Mouse (Mus musculus) frontal cortex, adult 2 months (tissue): ENCODE results near the gene Reg2. TPM values are rescaled to one million over a fixed set of nuclear protein-coding genes. Genes with fewer than 3 reads are reported as not detected.
"Not testable (repeated sequence)": the region's sequence is repeated elsewhere in the genome, so short reads cannot be mapped to it uniquely, and the experiment has no call there.

ENCODE experiments used
- DNase-seq, 2 experiments: peaks; one replicate each; pipeline ENCODE4 v3.0.0; 2022; ENCODE audit warnings: low spot score in 1 of 2; ENCODE audit errors: extremely low spot score in 1 of 2
- polyA plus RNA-seq: library from polyadenylated mRNA; depleted of rRNA; stranded (reverse); fragments of >200 nt; gene quantifications from 2 replicates; pipeline ENCODE4 v1.2.3, GENCODE M21; 2012; rRNA removed

Gene Reg2
- not detected in 2 replicates for polyA plus RNA-seq

DNA sequence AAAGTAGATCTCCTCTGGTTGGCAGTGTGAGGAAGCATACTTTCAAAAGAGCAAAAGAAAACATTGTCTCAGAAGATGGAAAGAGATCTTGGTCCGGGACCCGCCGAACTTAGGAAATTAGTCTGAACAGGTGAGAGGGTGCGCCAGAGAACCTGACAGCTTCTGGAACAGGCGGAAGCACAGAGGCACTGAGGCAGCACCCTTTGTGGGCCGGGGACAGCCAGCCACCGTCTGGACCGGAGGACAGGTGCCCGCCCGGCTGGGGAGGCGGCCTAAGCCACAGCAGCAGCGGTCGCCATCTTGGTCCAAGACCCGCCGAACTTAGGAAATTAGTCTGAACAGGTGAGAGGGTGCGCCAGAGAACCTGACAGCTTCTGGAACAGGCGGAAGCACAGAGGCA is at the start of gene Reg2:
Reg2 (plus strand) TSS at position 301 of the 400 bp plus-strand sequence.
- not testable (repeated sequence) for DNase-seq

- no peak for DNase-seq
Measured at GRCm38 (mm10) chr6:78361971-78362563, 33.4 kb upstream of the Reg2 start.

- no peak for DNase-seq
Measured at GRCm38 (mm10) chr6:78370357-78370756, 25.1 kb upstream of the Reg2 start, which contains the start of gene Reg3b. TSS of gene Reg3b (plus strand) at chr6:78370657.

GRCm38 (mm10) chr6:78378765-78379164 is 16.7 kb upstream of the Reg2 start, which contains the start of gene Reg3d:
TSS of gene Reg3d (minus strand) at chr6:78378865.
- no peak for DNase-seq

DNA sequence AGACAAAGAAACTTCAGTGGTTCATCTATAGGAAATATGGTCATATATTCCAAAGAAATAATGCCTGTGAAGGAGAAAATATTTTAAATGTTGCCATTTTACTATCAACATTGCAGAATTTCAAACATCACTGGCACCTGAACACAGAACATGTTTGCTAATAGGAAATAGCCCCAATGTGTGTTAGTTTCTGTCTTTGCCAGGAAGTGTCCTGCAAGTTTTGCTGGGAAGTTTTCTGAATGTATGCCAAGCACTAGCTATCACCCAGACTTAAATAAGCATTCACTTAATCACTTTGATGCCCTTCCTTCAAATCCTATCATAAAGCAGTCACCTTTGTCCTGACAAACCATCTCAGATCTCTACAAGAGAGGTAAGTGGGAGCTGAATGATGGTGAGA is 15.0 kb upstream of the Reg2 start, which contains the start of gene Reg3a:
Reg3a (plus strand) TSS at position 301 of the 400 bp plus-strand sequence.
- no peak for DNase-seq

DNA sequence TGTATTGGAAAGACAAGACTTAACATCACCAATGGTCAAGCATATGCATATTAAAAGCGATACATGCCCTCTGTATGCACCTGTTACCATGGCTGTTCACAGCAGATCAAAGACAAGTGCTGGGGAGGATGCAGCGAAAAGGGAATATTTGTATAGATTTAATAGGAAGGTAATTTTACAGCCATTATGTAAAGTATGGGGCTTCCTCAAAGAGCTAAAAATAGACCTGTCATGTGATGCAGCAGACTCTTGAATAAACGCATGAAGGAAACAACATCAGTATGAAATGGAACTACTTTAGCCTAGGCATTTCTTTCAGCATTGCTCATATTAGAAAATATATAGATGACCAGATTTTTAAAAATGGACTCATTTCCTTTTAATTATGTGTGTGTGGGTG is 9.8 kb upstream of the Reg2 start:
- DNase-seq: no peak

GRCm38 (mm10) chr6:78422411-78422810 is 27.0 kb downstream of the Reg2 start, which contains the start of gene Reg1:
TSS of gene Reg1 (plus strand) at chr6:78422711.
- DNase-seq: not testable (repeated sequence)

DNA sequence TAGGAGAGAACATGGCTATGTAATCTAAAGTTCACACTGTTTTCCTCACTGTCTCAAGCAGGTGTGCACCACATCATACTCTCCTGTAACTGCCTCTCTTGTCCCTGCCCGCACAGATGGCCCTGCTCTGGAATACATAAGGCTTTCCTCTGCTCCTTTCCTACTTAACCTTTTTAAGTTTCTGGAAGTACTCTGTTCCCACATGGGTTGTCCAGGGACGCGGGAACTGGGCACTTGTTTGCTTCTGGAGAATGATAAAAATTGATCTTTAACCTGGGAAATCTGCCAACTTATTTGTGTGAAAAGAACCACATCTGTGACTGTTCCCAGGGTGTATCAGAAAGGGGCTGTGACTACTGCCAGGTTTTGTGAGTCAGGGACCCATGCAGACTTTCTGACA is 30.1 kb downstream of the Reg2 start:
- DNase-seq: no peak

DNA sequence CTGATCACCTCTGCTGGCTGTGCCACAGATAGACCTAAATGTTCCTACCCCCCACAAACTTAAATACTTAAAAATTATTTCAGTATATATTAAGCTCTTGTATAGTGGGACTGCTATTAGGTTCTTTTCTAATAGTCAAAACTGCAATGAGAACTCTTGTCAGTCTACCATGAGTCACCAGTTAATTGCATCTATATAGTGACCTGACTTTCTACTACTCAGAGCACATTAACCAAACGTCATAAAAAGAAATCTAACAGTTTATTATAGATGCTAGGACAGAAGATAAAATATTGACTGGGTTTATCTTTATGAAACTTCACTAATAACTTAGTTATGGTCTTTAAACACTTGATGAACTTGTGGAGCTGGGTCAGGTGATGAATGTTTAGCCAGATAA is 51.8 kb downstream of the Reg2 start:
- DNase-seq: no peak

GRCm38 (mm10) chr6:78448409-78448808 is 53.0 kb downstream of the Reg2 start:
- DNase-seq: no peak

DNA sequence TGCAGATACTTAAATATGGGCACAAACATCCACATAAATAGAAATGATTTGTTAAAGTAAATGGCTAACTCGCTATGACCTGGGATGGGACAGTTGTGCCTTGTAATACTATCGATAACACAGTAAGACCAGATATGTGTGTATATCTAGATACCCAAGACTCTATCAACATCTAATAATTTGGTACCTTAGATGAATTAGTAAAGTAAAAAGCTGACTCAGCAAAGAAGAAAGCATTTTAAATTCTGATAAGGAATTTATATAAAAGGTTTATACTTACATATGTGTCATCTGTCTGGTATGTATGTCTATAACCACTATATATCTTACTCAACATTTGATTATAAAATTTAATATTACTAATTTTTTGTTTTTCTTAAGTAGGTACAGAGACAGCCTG is 57.4 kb downstream of the Reg2 start:
- DNase-seq: no peak

Other genes starting within 250 kb of the Reg2 start
- gene Reg3b, start 25.0 kb upstream of the Reg2 start, polyA plus RNA-seq: 0.40 and 1.4 TPM in 2 replicates
- gene Reg3d, start 16.8 kb upstream of the Reg2 start, polyA plus RNA-seq: not detected in 2 replicates
- gene Reg3a, start 14.9 kb upstream of the Reg2 start, polyA plus RNA-seq: not detected in 2 replicates
- gene Reg1, start 27.1 kb downstream of the Reg2 start, polyA plus RNA-seq: not detected in 2 replicates
- 0.44 TPM in 1 of 2 replicates, not detected in the other for gene Reg3g, start 73.2 kb downstream of the Reg2 start, polyA plus RNA-seq